Mouse (Mus musculus): Measurements from ENCODE around the gene Fgfr2. TPM values are rescaled to one million over a fixed set of nuclear protein-coding genes. Genes with fewer than 3 reads are reported as not detected.
"Not testable (repeated sequence)": the region's sequence is repeated elsewhere in the genome, so short reads cannot be mapped to it uniquely, and the experiment has no call there.

Fgfr2 gene
- polyA plus RNA-seq, 1 experiment from 2014 or later, result 86.9 TPM

DNA sequence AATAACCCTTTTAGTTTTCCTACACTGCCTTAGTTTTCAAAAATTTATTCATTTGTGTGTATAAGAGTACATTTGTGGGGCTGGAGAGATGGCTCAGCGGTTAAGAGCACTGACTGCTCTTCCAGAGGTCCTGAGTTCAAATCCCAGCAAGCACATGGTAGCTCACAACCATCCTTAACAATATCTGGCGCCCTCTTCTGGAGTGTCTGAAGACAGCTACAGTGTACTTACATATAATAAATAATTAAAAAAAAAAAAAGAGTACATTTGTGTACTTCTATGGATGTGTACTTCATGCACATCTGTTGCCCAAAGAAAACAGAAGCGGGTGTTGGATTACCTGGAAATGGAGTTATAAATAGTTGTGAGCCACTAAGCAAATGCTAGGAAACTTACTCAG lies 2644.1 kb downstream of the Fgfr2 start:
- H3K9ac ChIP-seq (ENCODE audit: low read length); H3K4me1 ChIP-seq (ENCODE audit: control insufficient read depth, insufficient read depth, low read length); H3K4me2 ChIP-seq (ENCODE audit: low read depth); H3K27ac ChIP-seq (ENCODE audit: low read depth, low read length); ATAC-seq (ENCODE audit: insufficient read depth, low FRiP score, low TSS enrichment); H3K9me3 ChIP-seq (ENCODE audit: control insufficient read depth, low read length); H3K27me3 ChIP-seq (ENCODE audit: control insufficient read depth, insufficient read depth, low read length); H3K4me3 ChIP-seq (ENCODE audit: low read depth, low read length); H3K36me3 ChIP-seq (ENCODE audit: control insufficient read depth, insufficient read depth, low read length); DNase-seq (ENCODE audit: low spot score): not testable (repeated sequence)
- 92% methylated on average over 3 of the region's 3 CpGs for WGBS

DNA sequence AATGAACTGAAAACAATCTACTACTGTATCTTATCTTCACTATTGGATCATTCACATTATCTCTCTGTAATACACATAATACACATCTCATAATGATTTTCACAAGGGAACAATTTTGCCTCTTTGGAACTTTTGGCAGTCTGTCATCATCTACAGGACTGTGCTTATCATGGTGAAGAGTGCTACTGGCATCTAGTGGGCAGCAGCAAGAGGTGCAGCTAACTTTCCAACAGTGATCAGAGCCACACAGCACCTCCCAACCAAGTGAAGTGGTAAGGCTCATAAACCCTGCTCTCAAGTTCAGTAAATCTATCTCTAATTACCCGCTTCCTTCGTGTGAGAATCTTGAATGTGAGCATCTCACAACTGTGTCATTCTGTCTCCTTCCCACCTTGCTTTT lies 2647.2 kb downstream of the Fgfr2 start:
- Histone ChIP-seq H3K36me3 (ENCODE audit: control insufficient read depth, insufficient read depth, low read length) (peaks cover under 1% of the 10 kb centered on the region; the same call in 1 of the 2 replicates), H3K4me1 (ENCODE audit: control insufficient read depth, insufficient read depth, low read length) (peaks cover 23% of the 10 kb centered on the region), H3K27ac (ENCODE audit: low read depth, low read length) (no peak overlapping the region), H3K4me3 (ENCODE audit: low read depth, low read length) (no peak overlapping the region), H3K4me2 (ENCODE audit: low read depth) (no peak overlapping the region), H3K9ac (ENCODE audit: low read length) (no peak overlapping the region), H3K9me3 (ENCODE audit: control insufficient read depth, low read length) (no peaks in the 10 kb centered on the region), H3K27me3 (ENCODE audit: control insufficient read depth, insufficient read depth, low read length) (no peaks in the 10 kb centered on the region)
- ATAC-seq (ENCODE audit: insufficient read depth, low FRiP score, low TSS enrichment) (no peak), DNase-seq (ENCODE audit: low spot score) (peak; percentile 57)
- 27% methylated on average over 2 of the region's 2 CpGs for WGBS

- H3K4me1 ChIP-seq (ENCODE audit: control insufficient read depth, insufficient read depth, low read length), result peaks cover 29% of the 10 kb centered on the region
- H3K4me2 ChIP-seq (ENCODE audit: low read depth), result no peak overlapping the region
- 63% methylated on average over 3 of the region's 3 CpGs for WGBS
- no peaks in the 10 kb centered on the region for H3K9me3 ChIP-seq (ENCODE audit: control insufficient read depth, low read length)
- no peak for ATAC-seq (ENCODE audit: insufficient read depth, low FRiP score, low TSS enrichment)
- no peak overlapping the region for H3K4me3 ChIP-seq (ENCODE audit: low read depth, low read length)
- no peak overlapping the region for H3K27ac ChIP-seq (ENCODE audit: low read depth, low read length)
- DNase-seq (ENCODE audit: low spot score), result no peak
- no peaks in the 10 kb centered on the region for H3K36me3 ChIP-seq (ENCODE audit: control insufficient read depth, insufficient read depth, low read length)
- H3K9ac ChIP-seq (ENCODE audit: low read length), result no peak overlapping the region
- H3K27me3 ChIP-seq (ENCODE audit: control insufficient read depth, insufficient read depth, low read length), result no peaks in the 10 kb centered on the region
Observed at GRCm38 (mm10) chr7:130473881-130474280, 2649.3 kb downstream of the Fgfr2 start.

GRCm38 (mm10) chr7:130472683-130473082 lies 2650.5 kb downstream of the Fgfr2 start:
- H3K9me3 ChIP-seq (ENCODE audit: control insufficient read depth, low read length), result no peaks in the 10 kb centered on the region
- no peak overlapping the region for H3K9ac ChIP-seq (ENCODE audit: low read length)
- H3K4me3 ChIP-seq (ENCODE audit: low read depth, low read length), result no peak overlapping the region
- no peak overlapping the region for H3K27ac ChIP-seq (ENCODE audit: low read depth, low read length)
- H3K4me1 ChIP-seq (ENCODE audit: control insufficient read depth, insufficient read depth, low read length), result peaks cover 30% of the 10 kb centered on the region
- ATAC-seq (ENCODE audit: insufficient read depth, low FRiP score, low TSS enrichment) (peak; percentile 63), DNase-seq (ENCODE audit: low spot score) (peak; percentile 38)
- H3K27me3 ChIP-seq (ENCODE audit: control insufficient read depth, insufficient read depth, low read length), result no peaks in the 10 kb centered on the region
- WGBS, result 25% methylated on average over 6 of the region's 6 CpGs
- H3K4me2 ChIP-seq (ENCODE audit: low read depth), result no peak overlapping the region
- no peaks in the 10 kb centered on the region for H3K36me3 ChIP-seq (ENCODE audit: control insufficient read depth, insufficient read depth, low read length)

- Histone ChIP-seq H3K9me3 (ENCODE audit: control insufficient read depth, low read length) (no peaks in the 10 kb centered on the region), H3K4me3 (ENCODE audit: low read depth, low read length) (no peak overlapping the region), H3K4me2 (ENCODE audit: low read depth) (no peak overlapping the region), H3K27me3 (ENCODE audit: control insufficient read depth, insufficient read depth, low read length) (no peaks in the 10 kb centered on the region), H3K4me1 (ENCODE audit: control insufficient read depth, insufficient read depth, low read length) (peaks cover 30% of the 10 kb centered on the region), H3K9ac (ENCODE audit: low read length) (no peak overlapping the region), H3K27ac (ENCODE audit: low read depth, low read length) (no peak overlapping the region), H3K36me3 (ENCODE audit: control insufficient read depth, insufficient read depth, low read length) (no peaks in the 10 kb centered on the region)
- DNase-seq (ENCODE audit: low spot score) (no peak), ATAC-seq (ENCODE audit: insufficient read depth, low FRiP score, low TSS enrichment) (no peak)
- 41% methylated on average over 6 of the region's 6 CpGs for WGBS
Observed at GRCm38 (mm10) chr7:130471045-130471444, 2652.1 kb downstream of the Fgfr2 start.

- Histone ChIP-seq H3K4me1 (ENCODE audit: control insufficient read depth, insufficient read depth, low read length) (no peaks in the 10 kb centered on the region), H3K4me2 (ENCODE audit: low read depth) (no peak overlapping the region), H3K27me3 (ENCODE audit: control insufficient read depth, insufficient read depth, low read length) (no peaks in the 10 kb centered on the region), H3K9ac (ENCODE audit: low read length) (no peak overlapping the region), H3K4me3 (ENCODE audit: low read depth, low read length) (no peak overlapping the region), H3K27ac (ENCODE audit: low read depth, low read length) (no peak overlapping the region), H3K36me3 (ENCODE audit: control insufficient read depth, insufficient read depth, low read length) (0 out of 2 replicates have a peak, but pooled peaks cover 2% of the 10 kb centered on the region), H3K9me3 (ENCODE audit: control insufficient read depth, low read length) (no peaks in the 10 kb centered on the region)
- ATAC-seq (ENCODE audit: insufficient read depth, low FRiP score, low TSS enrichment) (no peak), DNase-seq (ENCODE audit: low spot score) (no peak)
- 73% methylated on average over 4 of the region's 4 CpGs for WGBS
Observed at GRCm38 (mm10) chr7:130455587-130456246, 2667.4 kb downstream of the Fgfr2 start.

DNA sequence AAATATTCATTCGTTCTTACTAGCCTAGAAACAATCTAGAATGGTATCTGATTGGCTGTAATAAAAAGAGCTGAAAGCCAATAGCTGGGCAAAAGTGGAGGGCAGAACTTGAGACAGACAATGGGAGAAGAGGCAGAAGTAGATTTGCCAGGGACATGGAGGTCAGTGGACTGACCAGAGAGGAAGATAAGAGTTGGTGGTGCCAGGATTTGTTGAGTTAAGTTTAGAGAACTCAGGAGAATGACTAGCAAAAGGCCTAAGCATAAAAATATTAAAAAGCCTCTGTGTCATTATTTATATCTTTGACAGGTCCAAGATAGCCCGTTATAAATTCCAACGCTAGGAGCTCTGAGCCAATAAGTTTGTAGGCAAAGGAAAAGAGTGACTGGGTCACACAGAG lies 2668.9 kb downstream of the Fgfr2 start:
- Histone ChIP-seq H3K27me3 (ENCODE audit: control insufficient read depth, insufficient read depth, low read length) (no peaks in the 10 kb centered on the region), H3K9me3 (ENCODE audit: control insufficient read depth, low read length) (no peaks in the 10 kb centered on the region), H3K9ac (ENCODE audit: low read length) (no peak overlapping the region), H3K4me1 (ENCODE audit: control insufficient read depth, insufficient read depth, low read length) (no peaks in the 10 kb centered on the region), H3K36me3 (ENCODE audit: control insufficient read depth, insufficient read depth, low read length) (0 out of 2 replicates have a peak, but pooled peaks cover 2% of the 10 kb centered on the region), H3K4me2 (ENCODE audit: low read depth) (no peak overlapping the region), H3K27ac (ENCODE audit: low read depth, low read length) (no peak overlapping the region), H3K4me3 (ENCODE audit: low read depth, low read length) (no peak overlapping the region)
- ATAC-seq (ENCODE audit: insufficient read depth, low FRiP score, low TSS enrichment) (no peak), DNase-seq (ENCODE audit: low spot score) (no peak)
- WGBS, result 89% methylated on average over 3 of the region's 3 CpGs

- no peak for ATAC-seq (ENCODE audit: insufficient read depth, low FRiP score, low TSS enrichment)
- H3K4me1 ChIP-seq (ENCODE audit: control insufficient read depth, insufficient read depth, low read length), result no peaks in the 10 kb centered on the region
- no peak overlapping the region for H3K27ac ChIP-seq (ENCODE audit: low read depth, low read length)
- no peak overlapping the region for H3K4me3 ChIP-seq (ENCODE audit: low read depth, low read length)
- no peak overlapping the region for H3K9ac ChIP-seq (ENCODE audit: low read length)
- DNase-seq (ENCODE audit: low spot score), result no peak
- 85% methylated on average over 5 of the region's 5 CpGs for WGBS
- no peak overlapping the region for H3K4me2 ChIP-seq (ENCODE audit: low read depth)
- H3K9me3 ChIP-seq (ENCODE audit: control insufficient read depth, low read length), result no peaks in the 10 kb centered on the region
- H3K36me3 ChIP-seq (ENCODE audit: control insufficient read depth, insufficient read depth, low read length), result no peaks in the 10 kb centered on the region
- H3K27me3 ChIP-seq (ENCODE audit: control insufficient read depth, insufficient read depth, low read length), result no peaks in the 10 kb centered on the region
Observed at GRCm38 (mm10) chr7:130435776-130436175, 2687.4 kb downstream of the Fgfr2 start.

DNA sequence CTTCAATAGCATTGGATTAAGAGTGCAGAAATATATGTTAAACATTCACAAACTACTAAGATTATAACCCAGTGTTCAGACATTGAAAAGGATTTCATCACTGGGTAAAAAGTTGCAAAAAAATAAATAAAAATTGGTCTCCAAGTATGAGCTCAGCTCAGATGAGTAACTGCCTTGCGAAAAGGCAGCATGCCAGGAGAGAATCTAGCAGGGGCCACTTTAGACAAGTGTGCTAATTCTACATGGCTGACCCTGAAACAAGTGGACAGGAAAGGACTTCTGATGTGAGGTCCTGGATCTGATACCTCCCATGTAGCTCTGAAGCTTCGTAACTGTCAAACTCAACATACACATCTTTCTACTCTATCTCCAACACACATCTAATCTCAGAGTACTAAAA lies 2691.0 kb downstream of the Fgfr2 start:
- Histone ChIP-seq H3K27ac (ENCODE audit: low read depth, low read length) (no peak overlapping the region), H3K27me3 (ENCODE audit: control insufficient read depth, insufficient read depth, low read length) (no peaks in the 10 kb centered on the region), H3K4me3 (ENCODE audit: low read depth, low read length) (no peak overlapping the region), H3K36me3 (ENCODE audit: control insufficient read depth, insufficient read depth, low read length) (no peaks in the 10 kb centered on the region), H3K4me2 (ENCODE audit: low read depth) (no peak overlapping the region), H3K9me3 (ENCODE audit: control insufficient read depth, low read length) (no peaks in the 10 kb centered on the region), H3K4me1 (ENCODE audit: control insufficient read depth, insufficient read depth, low read length) (no peaks in the 10 kb centered on the region), H3K9ac (ENCODE audit: low read length) (no peak overlapping the region)
- ATAC-seq (ENCODE audit: insufficient read depth, low FRiP score, low TSS enrichment), result no peak
- 100% methylated on average over 2 of the region's 2 CpGs for WGBS
- DNase-seq (ENCODE audit: low spot score), result no peak
